Mouse (Mus musculus) heart, postnatal 4 days (tissue): ENCODE data around the gene Chd6. TPM values are rescaled to one million over a fixed set of nuclear protein-coding genes. Genes with fewer than 3 reads are reported as not detected.

Experiments used
- DNase-seq: peaks from one replicate; pipeline ENCODE4 v3.0.0; 2021
- total RNA-seq, 2 experiments: library from RNA; stranded (reverse); gene quantifications; 2 replicates each; pipeline ENCODE4 v1.2.3; 2021

The Chd6 gene
- total RNA-seq, 2 experiments from 2014 or later: 58.2 to 59.6 TPM

- DNase-seq: no peak
Measured at GRCm38 (mm10) chr2:160931378-160931777, 177.5 kb downstream of the Chd6 start.

DNA sequence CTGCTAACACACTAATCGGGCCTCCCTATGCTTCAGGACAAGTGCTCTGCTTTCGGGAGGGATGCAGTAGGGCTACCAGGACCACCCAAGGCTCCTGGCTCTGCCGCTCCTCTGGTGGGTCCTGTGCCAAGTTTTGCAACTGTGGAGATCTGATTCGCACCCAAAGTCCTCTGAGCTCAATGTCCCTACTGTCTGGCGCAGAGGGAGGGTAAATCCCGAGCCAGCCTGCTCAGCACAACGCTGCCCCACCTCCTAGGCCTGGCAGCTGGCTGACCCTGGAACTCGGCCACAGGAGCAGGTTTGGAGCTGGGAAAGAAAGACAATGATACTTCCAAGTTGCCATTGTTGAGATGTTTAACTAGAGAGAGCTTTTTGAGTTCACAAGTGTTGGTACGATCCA lies 183.7 kb downstream of the Chd6 start:
- no peak for DNase-seq

DNA sequence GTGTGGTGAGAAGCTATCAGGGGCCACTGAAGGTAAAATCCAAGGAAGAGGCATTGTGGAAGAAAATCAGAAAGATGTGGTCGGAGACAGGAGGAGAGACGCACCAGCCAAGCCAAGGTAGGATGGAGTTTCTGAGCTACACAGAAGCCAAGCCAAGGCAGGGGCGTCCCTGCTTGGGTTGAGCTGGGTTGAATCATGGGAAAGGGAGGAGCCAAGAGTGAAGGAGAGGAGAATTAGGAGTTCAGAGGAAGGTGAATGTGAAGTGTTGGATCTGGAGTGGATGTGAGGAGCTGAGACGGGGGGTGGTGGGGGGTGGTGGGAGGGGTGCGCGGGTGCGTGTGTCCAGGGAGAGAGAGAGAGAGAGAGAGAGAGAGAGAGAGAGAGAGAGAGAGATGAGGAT lies 187.6 kb downstream of the Chd6 start:
- DNase-seq: no peak

GRCm38 (mm10) chr2:160918930-160919215 lies 190.0 kb downstream of the Chd6 start:
- no peak for DNase-seq

GRCm38 (mm10) chr2:160918154-160918929 lies 190.5 kb downstream of the Chd6 start:
- DNase-seq: no peak

DNA sequence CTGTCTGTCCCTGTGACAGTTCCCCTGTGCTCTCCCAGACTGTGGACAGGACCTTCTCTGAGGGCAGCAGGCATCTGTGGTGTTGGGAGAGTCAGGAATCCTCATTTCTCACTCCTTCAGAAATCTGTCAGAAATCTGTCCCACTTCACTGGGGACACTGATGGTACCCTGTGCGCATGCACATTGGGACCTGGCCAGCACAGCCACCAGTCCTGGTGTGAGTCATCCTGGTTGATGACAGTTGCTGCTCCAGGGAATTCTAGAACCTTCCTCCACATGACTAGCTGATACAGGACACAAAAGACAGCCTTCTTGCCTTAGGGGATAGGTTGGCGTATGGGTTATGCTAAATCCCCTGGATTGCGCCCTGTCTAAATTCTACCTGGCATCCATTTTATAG lies 191.6 kb downstream of the Chd6 start:
- DNase-seq: no peak

DNA sequence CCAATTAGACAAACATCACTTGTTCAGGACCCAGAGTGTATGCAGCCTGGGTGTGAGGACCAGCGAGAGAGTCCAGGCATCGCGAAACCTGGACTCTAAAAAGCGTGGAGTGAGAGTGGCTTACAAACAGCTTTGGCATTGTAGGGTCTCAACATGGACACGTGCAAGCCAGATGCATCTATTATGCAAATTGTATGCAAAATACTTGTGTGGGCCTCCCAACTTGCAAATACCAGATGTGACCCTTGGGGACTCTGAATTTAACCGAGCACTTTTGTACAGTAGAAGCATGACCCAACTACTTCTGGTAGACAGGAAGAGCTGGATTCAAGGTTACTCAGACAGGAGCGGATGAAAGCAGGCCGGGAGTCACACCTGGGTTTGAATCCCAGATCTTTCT lies 192.2 kb downstream of the Chd6 start:
- DNase-seq: no peak

DNA sequence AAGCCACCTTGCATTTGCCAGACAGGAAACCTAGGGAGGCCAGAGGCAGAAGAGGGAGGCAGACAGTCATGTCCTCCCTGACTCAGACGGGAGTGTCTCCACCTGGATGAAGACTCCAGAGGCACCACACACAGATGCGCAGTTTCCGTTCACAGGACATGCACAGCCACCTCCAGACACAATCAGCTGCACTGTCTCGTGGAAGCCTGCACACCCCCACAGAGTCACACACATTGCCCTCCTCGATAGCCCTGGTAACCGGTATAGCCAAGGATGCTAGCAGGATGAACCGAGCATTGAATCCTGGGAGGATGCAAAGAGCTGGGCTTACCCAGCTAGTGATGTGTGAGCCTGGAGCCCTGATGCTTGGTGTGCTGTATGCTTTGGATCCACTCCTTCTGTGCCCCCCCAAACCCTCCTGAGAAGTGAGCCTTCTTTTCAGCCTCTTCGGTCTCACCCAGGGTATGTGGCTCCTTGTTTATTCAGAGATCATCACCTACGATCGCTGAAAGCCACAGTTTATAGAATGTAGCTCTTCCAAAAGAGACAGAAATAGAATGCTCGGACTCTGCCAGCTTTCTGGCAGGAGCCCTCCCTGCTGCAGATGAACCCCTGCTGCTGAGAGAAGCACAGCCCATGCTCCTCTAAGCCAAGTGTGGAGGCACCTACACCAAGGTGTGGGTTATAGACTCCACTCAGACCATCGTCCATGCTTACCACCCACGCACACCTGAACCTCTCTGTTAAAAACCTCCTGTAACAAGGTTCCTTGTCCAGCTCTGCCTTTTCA lies 192.9 kb downstream of the Chd6 start:
- DNase-seq: no peak

DNA sequence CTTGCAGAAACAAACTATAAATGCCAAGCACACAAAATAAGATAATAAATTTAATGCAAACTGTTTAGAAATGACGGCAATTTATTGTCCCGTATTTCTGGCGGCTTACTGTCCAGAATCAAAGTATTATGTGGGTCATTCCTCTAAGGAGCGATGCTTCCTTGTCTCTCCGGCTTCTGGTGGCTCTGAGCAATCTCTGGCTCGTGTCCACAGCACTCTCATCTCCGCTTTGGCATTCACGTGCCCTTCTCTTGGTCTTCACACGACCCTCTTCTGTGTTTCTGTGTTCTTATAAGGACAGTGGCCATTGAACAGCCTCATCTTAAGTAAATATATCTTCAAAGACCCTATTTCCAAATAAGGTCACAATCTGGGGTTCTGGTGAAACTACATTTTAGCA lies 194.2 kb downstream of the Chd6 start:
- DNase-seq: no peak

DNA sequence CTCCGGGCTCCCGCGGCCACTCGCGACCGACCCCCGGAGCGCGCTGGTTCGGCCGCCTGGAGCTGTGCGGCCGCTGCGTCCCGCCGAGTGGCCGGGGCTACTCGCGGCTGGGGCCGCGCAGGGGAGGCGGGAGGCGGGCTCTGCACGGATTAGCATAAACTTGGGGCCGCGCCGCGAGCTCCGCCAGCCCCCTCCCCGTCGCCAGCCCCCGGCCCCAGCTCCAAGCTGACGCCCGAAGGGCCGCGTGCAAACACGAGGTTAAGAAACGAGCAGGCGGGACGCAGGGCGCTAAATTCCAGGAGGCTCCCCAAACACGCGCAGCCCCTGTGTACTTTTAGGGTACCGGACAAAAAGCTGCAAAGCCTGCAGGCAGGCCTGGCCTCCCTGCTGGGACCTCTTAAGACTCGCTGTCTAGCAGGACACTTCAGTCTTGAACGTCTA lies 196.6 kb downstream of the Chd6 start, which contains the start of gene Emilin3:
Gene Emilin3 (minus strand): TSS at position 98 of the 441 bp plus-strand sequence.
- peak; percentile 27 for DNase-seq

DNA sequence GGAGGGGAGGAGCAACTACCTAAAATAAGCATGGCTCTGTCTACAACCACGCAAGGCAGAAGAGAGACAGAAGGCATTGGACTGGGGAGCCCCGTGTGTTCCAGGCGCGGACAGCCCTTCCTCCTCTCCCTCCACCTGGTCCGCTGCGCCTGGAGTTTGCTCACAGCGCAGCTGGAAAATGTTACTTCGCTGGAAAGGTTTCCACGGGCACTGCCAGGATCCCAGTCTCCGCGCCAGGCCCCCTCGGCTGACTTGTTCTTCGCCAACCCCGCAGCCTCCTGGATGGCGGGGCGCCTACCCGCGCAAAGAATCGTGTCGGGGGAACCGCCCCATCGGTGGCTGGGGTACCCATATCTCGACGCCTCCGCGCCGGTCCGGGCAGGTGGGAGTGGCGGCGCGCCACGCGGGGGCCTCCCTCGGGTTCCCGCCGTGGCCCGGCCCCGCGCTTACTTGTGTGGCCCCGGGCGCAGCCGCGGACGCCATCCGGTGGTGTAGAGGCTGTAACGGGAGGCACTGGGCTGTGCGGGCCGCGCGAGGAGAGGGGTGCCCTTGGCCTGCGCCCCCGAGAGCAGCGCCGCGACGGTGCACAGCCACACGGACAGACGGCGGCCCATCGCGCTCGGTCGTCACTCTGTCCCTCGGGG lies 197.2 kb downstream of the Chd6 start:
- DNase-seq: peak; percentile 36

GRCm38 (mm10) chr2:160910633-160911032 lies 198.2 kb downstream of the Chd6 start:
- no peak for DNase-seq

- DNase-seq: no peak
Measured at GRCm38 (mm10) chr2:160908607-160909006, 200.3 kb downstream of the Chd6 start.

- DNase-seq: no peak
Measured at GRCm38 (mm10) chr2:160906101-160906500, 202.8 kb downstream of the Chd6 start.

DNA sequence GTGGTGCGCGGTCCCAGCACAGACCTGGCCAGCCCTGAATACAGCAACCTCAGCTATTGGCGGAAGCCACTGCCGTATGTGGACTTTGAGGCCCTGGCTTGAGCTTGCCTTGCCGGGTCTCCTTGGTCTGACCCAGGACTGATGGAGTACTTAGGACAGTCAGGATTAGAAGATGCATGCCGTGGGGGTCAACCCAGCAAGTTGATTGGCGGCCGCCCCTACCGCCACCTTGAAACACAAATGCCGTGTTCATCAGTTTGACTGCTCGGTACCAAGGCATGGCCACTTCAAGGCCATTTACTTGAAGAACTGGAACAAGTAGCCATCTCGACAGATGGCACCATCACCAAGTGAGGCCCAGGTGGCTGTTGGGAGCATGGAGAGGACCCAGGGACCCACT lies 203.6 kb downstream of the Chd6 start:
- no peak for DNase-seq

DNA sequence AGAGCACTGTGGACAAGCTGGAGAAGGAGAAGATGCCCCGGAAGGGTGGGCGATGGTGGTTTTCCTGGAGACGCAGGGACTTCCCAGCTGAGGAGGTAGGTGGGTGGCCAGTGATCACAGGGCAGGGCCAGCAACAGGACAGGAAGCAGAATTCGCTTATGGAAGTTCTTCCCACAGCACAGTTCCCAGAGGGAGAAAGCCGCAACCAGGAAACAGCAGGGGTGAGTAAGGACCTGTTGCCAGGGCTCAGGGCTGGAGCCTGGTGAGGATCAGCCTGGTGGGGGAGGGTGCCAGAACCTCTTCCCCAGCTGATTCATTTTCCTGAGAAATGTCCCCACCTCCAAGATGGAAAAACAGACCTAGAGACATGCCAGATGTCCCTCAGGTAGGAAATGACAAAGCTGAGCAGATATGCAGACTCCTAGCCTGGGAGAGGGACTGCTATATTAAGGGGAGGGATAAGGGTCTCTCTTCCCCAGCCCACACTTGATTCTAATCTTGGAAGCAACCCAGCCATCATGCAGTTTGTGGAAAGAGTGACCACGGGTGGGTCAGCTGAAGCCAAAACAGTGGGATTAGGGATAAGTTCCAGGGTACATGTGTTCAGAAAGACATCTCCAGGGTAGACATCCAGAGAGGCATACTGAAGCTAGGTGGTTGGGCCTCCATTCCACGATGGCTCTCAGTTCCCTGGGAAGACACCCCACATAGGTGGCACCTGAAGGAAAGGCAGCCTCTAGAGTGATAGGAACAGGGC lies 207.0 kb downstream of the Chd6 start:
- no peak for DNase-seq

Other genes with a start within 250 kb of the Chd6 start
- 10 to 100 TPM; 22.8 to 24.9 TPM for gene Zhx3, start 236.1 kb downstream of the Chd6 start, total RNA-seq
- 1 to 10 TPM; 2.1 to 2.2 TPM for gene Lpin3, start 228.4 kb downstream of the Chd6 start, total RNA-seq
- 1 to 10 TPM; 8.8 to 9.6 TPM for gene Emilin3, start 196.7 kb downstream of the Chd6 start, total RNA-seq